ENCODE assay signal across 8 mouse cellular contexts in genomic region chr14:57825788-57826751, GRCm38 (mm10). TPM values are rescaled to one million over a fixed set of nuclear protein-coding genes. Genes with fewer than 3 reads are reported as not detected.
DNase-seq lines count a peak whose midpoint lies in the region; ATAC-seq lines count a peak whose summit lies in the region.

Gene Ska3 (minus strand): TSS chr14:57826185.
Gene Mrpl57 (plus strand): TSS chr14:57826234.

- ATAC-seq in common myeloid progenitor, adult 5-6 weeks (replicated peaks; ENCODE audit: low read depth, poor library complexity, severe bottlenecking): peak; percentile 79
- ATAC-seq in megakaryocyte progenitor cell, adult 5-6 weeks (replicated peaks; ENCODE audit: poor library complexity): peak; percentile 88

- DNase-seq in ZHBTc4 (ENCODE audit: low read depth, low spot score): peak; percentile 96
- DNase-seq in gastrocnemius, adult 8-10 months (ENCODE audit: low spot score in 2 of 2): peak; percentile 76 to 85
- peak; percentile 98 for DNase-seq in induced T-regulatory cell, adult 2 months (ENCODE audit: low read depth)
- DNase-seq in left cerebral cortex, adult 9 months (ENCODE audit: low spot score in 2 of 2): peak; percentile 76 to 87
- peak; percentile 91 for DNase-seq in right cerebral cortex, postnatal 14 days
- peak; percentile 88 to 92 for DNase-seq in urinary bladder, postnatal 36 days (ENCODE audit: low spot score in 2 of 2)

RNA-seq across cellular contexts. Expression of gene Ska3, which starts in this region (rescaled TPM):
- 24.1 and 40.2 TPM in 2 replicates for total RNA-seq in common myeloid progenitor, adult 5-6 weeks (2017)
- not detected for total RNA-seq in gastrocnemius, adult 8-10 months (2022)
- total RNA-seq in megakaryocyte progenitor cell, adult 5-6 weeks (2015): 34.8 and 40.9 TPM in 2 replicates
- total RNA-seq in megakaryocyte progenitor cell, adult 5-6 weeks (2017): 27.3 and 42.0 TPM in 2 replicates

RNA-seq across cellular contexts. Expression of gene Mrpl57, which starts in this region (rescaled TPM):
- total RNA-seq in common myeloid progenitor, adult 5-6 weeks (2017): 55.2 and 62.9 TPM in 2 replicates
- total RNA-seq in gastrocnemius, adult 8-10 months (2022): 10 to 100 TPM; 62.6 to 77.1 (median 74.0) TPM
- total RNA-seq in megakaryocyte progenitor cell, adult 5-6 weeks (2015): 87.0 and 89.2 TPM in 2 replicates
- 70.5 and 72.5 TPM in 2 replicates for total RNA-seq in megakaryocyte progenitor cell, adult 5-6 weeks (2017)

Comparison
In these comparisons a context has a peak if more than half of its experiments do, and no peak if none do; other contexts are left out.
1. Peak in every context shown above with its lines: DNase-seq and ATAC-seq.
2. RNA of gene Ska3 (total RNA-seq): 27.3 to 42.0 TPM in megakaryocyte progenitor cell, adult 5-6 weeks and 24.1 to 40.2 TPM in common myeloid progenitor, adult 5-6 weeks; not detected in gastrocnemius, adult 8-10 months; every median in the first group is over 10 times any median in the second.